Mouse (Mus musculus) MEL (cell line): ENCODE measurements around the gene Cox6b2. TPM values are rescaled to one million over a fixed set of nuclear protein-coding genes. Genes with fewer than 3 reads are reported as not detected.

Experiments used
- DNase-seq: peaks from one replicate; pipeline ENCODE4 v3.0.0; 2011; ENCODE audit warnings: low read depth, low spot score
- H3K27ac ChIP-seq: 2 replicates; pipeline ENCODE4 v1.5.1; 2012; ENCODE audit warnings: low read depth, mild to moderate bottlenecking, control low read depth, low read length, moderate library complexity; ENCODE audit not compliant: control insufficient read depth
- H3K27me3 ChIP-seq, 2 experiments: fragments of 150-350 bp in 1 of 2; sonication (generic) in 1 of 2; 2 replicates each; pipeline ENCODE4 v1.6.1; 2012; ENCODE audit warnings: low read length in 2 of 2, mild to moderate bottlenecking in 2 of 2, improper control_type of control experiment in 1 of 2, moderate library complexity in 1 of 2; ENCODE audit not compliant: insufficient read depth in 2 of 2, control insufficient read depth in 1 of 2
- H3K36me3 ChIP-seq, 2 experiments: 2 replicates each; pipeline ENCODE4 v1.6.1; 2012 to 2014; ENCODE audit warnings: low read length in 2 of 2, improper control_type of control experiment in 1 of 2, inconsistent platforms in 1 of 2, mild to moderate bottlenecking in 1 of 2; ENCODE audit not compliant: insufficient read depth in 2 of 2, control insufficient read depth in 1 of 2
- H3K4me1 ChIP-seq, 2 experiments: fragments of 150-350 bp in 1 of 2; sonication (generic) in 1 of 2; 2 replicates each; pipeline ENCODE4 v1.6.1; 2012; ENCODE audit warnings: low read length in 2 of 2, improper control_type of control experiment in 1 of 2, mild to moderate bottlenecking in 1 of 2; ENCODE audit not compliant: insufficient read depth in 2 of 2, control insufficient read depth in 1 of 2
- H3K4me3 ChIP-seq, 2 experiments: fragments of 150-350 bp in 1 of 2; sonication (generic) in 1 of 2; 2 replicates each; pipeline ENCODE4 v1.5.1; 2012; ENCODE audit warnings: low read depth in 2 of 2, low read length in 2 of 2, mild to moderate bottlenecking in 2 of 2, moderate library complexity in 2 of 2, control low read depth in 1 of 2, improper control_type of control experiment in 1 of 2; ENCODE audit not compliant: control insufficient read depth in 1 of 2, insufficient read depth in 1 of 2
- H3K79me2 ChIP-seq: 2 replicates; pipeline ENCODE4 v1.6.1; 2012; ENCODE audit warnings: mild to moderate bottlenecking, low read length, moderate library complexity; ENCODE audit not compliant: control insufficient read depth, poor library complexity, insufficient read depth
- H3K9ac ChIP-seq: 2 replicates; pipeline ENCODE4 v1.6.1; 2012; ENCODE audit warnings: low read depth, mild to moderate bottlenecking, control low read depth, low read length, moderate library complexity; ENCODE audit not compliant: control insufficient read depth, poor library complexity, severe bottlenecking
- H3K9me3 ChIP-seq: fragments of 150-350 bp; sonication (generic); replicated peaks from 2 replicates; pipeline ENCODE4 v1.6.1; 2012; ENCODE audit warnings: mild to moderate bottlenecking, low read length, improper control_type of control experiment, moderate library complexity; ENCODE audit not compliant: insufficient read depth
- CHD1 ChIP-seq: IDR thresholded peaks from 2 replicates; pipeline ENCODE4 v1.6.1; 2012; ENCODE audit warnings: low read depth, mild to moderate bottlenecking, inconsistent platforms, low read length, improper control_type of control experiment
- CTCF ChIP-seq, 3 experiments: IDR thresholded peaks in 2 of 3; conservative IDR thresholded peaks in 1 of 3; 2 replicates each; pipeline ENCODE4 v1.5.1; 2011 to 2012; ENCODE audit warnings: low read length in 3 of 3, low read depth in 2 of 3, mild to moderate bottlenecking in 2 of 3, improper control_type of control experiment in 1 of 3, inconsistent platforms in 1 of 3, mixed read lengths in 1 of 3, moderate library complexity in 1 of 3; ENCODE audit not compliant: control insufficient read depth in 1 of 3, insufficient read depth in 1 of 3, poor library complexity in 1 of 3, severe bottlenecking in 1 of 3
- EP300 ChIP-seq, 2 experiments: IDR thresholded peaks; 2 replicates each; pipeline ENCODE4 v1.6.1; 2011; ENCODE audit warnings: improper control_type of control experiment in 2 of 2, low read length in 2 of 2, low read depth in 1 of 2, mild to moderate bottlenecking in 1 of 2
- ETS1 ChIP-seq: IDR thresholded peaks from 2 replicates; pipeline ENCODE4 v1.6.1; 2012; ENCODE audit warnings: low read depth, mild to moderate bottlenecking, inconsistent platforms, low read length, improper control_type of control experiment, moderate library complexity
- GABPA ChIP-seq: IDR thresholded peaks from 2 replicates; pipeline ENCODE4 v1.6.1; 2012; ENCODE audit warnings: low read depth, mild to moderate bottlenecking, inconsistent platforms, low read length, improper control_type of control experiment, moderate library complexity
- JUND ChIP-seq: IDR thresholded peaks from 2 replicates; pipeline ENCODE4 v1.6.1; 2011; ENCODE audit warnings: low read depth, mild to moderate bottlenecking, improper control_type of control experiment, low read length
- MAX ChIP-seq: IDR thresholded peaks from 2 replicates; pipeline ENCODE4 v1.6.1; 2011; ENCODE audit warnings: low read length, improper control_type of control experiment
- MAZ ChIP-seq: IDR thresholded peaks from 2 replicates; pipeline ENCODE4 v1.6.1; 2012; ENCODE audit warnings: low read depth, mild to moderate bottlenecking, inconsistent platforms, low read length, improper control_type of control experiment
- MYB ChIP-seq: IDR thresholded peaks from 2 replicates; pipeline ENCODE4 v1.6.1; 2011; ENCODE audit warnings: mild to moderate bottlenecking, low read depth, low read length, improper control_type of control experiment
- NRF1 ChIP-seq: IDR thresholded peaks from 2 replicates; pipeline ENCODE4 v1.6.1; 2014; ENCODE audit warnings: low read depth, mild to moderate bottlenecking, inconsistent platforms, low read length, improper control_type of control experiment, moderate library complexity; ENCODE audit not compliant: poor library complexity, insufficient read depth, severe bottlenecking
- POLR2A ChIP-seq, 2 experiments: IDR thresholded peaks; 2 replicates each; pipeline ENCODE4 v1.6.1; 2011 to 2012; ENCODE audit warnings: low read length in 2 of 2, mild to moderate bottlenecking in 2 of 2, control low read depth in 1 of 2, improper control_type of control experiment in 1 of 2, low read depth in 1 of 2, moderate library complexity in 1 of 2; ENCODE audit not compliant: control insufficient read depth in 1 of 2, insufficient read depth in 1 of 2, poor library complexity in 1 of 2
- POLR2AphosphoS5 ChIP-seq: IDR thresholded peaks from 2 replicates; pipeline ENCODE4 v1.6.1; 2012; ENCODE audit warnings: low read depth, borderline replicate concordance, mild to moderate bottlenecking, inconsistent platforms, low read length, moderate library complexity, mixed read lengths
- RAD21 ChIP-seq: IDR thresholded peaks from 2 replicates; pipeline ENCODE4 v1.6.1; 2011; ENCODE audit warnings: mild to moderate bottlenecking, low read depth, low read length, improper control_type of control experiment
- RCOR1 ChIP-seq: IDR thresholded peaks from 2 replicates; pipeline ENCODE4 v1.6.1; 2012; ENCODE audit warnings: low read depth, mild to moderate bottlenecking, inconsistent platforms, low read length, improper control_type of control experiment
- SIN3A ChIP-seq: IDR thresholded peaks from 2 replicates; pipeline ENCODE4 v1.6.1; 2012; ENCODE audit warnings: low read length, improper control_type of control experiment, inconsistent platforms
- SMC3 ChIP-seq: IDR thresholded peaks from 2 replicates; pipeline ENCODE4 v1.6.1; 2011; ENCODE audit warnings: low read depth, low read length, improper control_type of control experiment
- UBTF ChIP-seq: IDR thresholded peaks from 2 replicates; pipeline ENCODE4 v1.6.1; 2012; ENCODE audit warnings: low read depth, mild to moderate bottlenecking, inconsistent platforms, low read length, improper control_type of control experiment, moderate library complexity, borderline replicate concordance; ENCODE audit not compliant: insufficient read depth
- USF2 ChIP-seq, 2 experiments: IDR thresholded peaks; 2 replicates each; pipeline ENCODE4 v1.6.1; 2011 to 2012; ENCODE audit warnings: improper control_type of control experiment in 2 of 2, low read length in 2 of 2, borderline replicate concordance in 1 of 2, inconsistent platforms in 1 of 2, low read depth in 1 of 2, mild to moderate bottlenecking in 1 of 2; ENCODE audit not compliant: insufficient read depth in 1 of 2
- ZMIZ1 ChIP-seq: IDR thresholded peaks from 2 replicates; pipeline ENCODE4 v1.6.1; 2012; ENCODE audit warnings: low read depth, mild to moderate bottlenecking, inconsistent platforms, low read length, improper control_type of control experiment, moderate library complexity
- polyA plus RNA-seq, 2 experiments: library from polyadenylated mRNA; stranded (reverse) in 1 of 2; unstranded in 1 of 2; fragments of >175 nt in 1 of 2; fragments of >200 nt in 1 of 2; gene quantifications; 2 replicates each; pipeline versions ENCODE4 v1.2.1 to v1.2.4; 2012; ENCODE audit warnings: low replicate concordance in 2 of 2, low read depth in 1 of 2; ENCODE audit not compliant: insufficient read length in 2 of 2, insufficient read depth in 1 of 2, missing spikeins in 1 of 2
- total RNA-seq: library from RNA; depleted of rRNA; stranded (reverse); fragments of 300-350 nt; gene quantifications from 2 replicates; pipeline ENCODE4 v1.2.3, GENCODE M21; 2012

Cox6b2 gene
- total and polyA plus RNA-seq, 3 experiments: 8.7 to 36.3 TPM; not detected in 1

DNA sequence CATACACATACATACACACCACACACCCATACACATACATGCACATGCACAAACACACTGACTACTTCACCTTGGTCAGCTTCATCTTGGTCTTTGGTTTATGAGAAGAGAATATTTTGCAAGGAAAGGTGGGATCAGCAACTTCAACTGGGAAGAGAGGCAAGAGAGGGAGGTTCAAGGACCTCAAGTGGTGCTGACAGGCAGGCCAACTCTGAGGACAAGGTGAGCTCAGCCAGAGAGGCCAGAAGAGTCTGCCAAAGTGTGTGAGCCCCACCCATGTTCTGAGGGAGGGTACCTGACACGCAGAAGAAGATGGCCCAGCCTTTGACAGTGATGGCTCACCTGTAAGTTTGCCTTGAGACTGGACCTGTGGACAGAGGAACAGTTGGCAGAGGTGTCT, 6.8 kb upstream of the Cox6b2 start:
- no peaks in the 10 kb centered on the region for H3K36me3 ChIP-seq
- DNase-seq: no peak
- no peaks in the 10 kb centered on the region for H3K79me2 ChIP-seq
- H3K27me3 ChIP-seq: peaks cover 0 to 2% of the 10 kb centered on the region in 2 experiments; a peak in 3 of 4 replicates
- TF ChIP-seq MYB (no peak), CHD1 (no peak), SMC3 (no peak), EP300 (IDR thresholded peaks at IDR 0.05; ENCODE audit: low read depth in 1 of 2, low read length in 2 of 2) (no peak), MAX (no peak), NRF1 (no peak), RCOR1 (no peak), ZMIZ1 (no peak), UBTF (no peak), SIN3A (no peak), POLR2A (IDR thresholded peaks at IDR 0.05; ENCODE audit: control insufficient read depth in 1 of 2, insufficient read depth in 1 of 2, low read depth in 1 of 2, low read length in 2 of 2, poor library complexity in 1 of 2) (no peak)
- TF ChIP-seq, all 39 proteins: peak for 0
- H3K4me3 ChIP-seq: no peak overlapping the region
- no peaks in the 10 kb centered on the region for H3K9me3 ChIP-seq
- no peak overlapping the region for H3K27ac ChIP-seq
- H3K4me1 ChIP-seq: no peaks in the 10 kb centered on the region
- no peak overlapping the region for H3K9ac ChIP-seq

DNA sequence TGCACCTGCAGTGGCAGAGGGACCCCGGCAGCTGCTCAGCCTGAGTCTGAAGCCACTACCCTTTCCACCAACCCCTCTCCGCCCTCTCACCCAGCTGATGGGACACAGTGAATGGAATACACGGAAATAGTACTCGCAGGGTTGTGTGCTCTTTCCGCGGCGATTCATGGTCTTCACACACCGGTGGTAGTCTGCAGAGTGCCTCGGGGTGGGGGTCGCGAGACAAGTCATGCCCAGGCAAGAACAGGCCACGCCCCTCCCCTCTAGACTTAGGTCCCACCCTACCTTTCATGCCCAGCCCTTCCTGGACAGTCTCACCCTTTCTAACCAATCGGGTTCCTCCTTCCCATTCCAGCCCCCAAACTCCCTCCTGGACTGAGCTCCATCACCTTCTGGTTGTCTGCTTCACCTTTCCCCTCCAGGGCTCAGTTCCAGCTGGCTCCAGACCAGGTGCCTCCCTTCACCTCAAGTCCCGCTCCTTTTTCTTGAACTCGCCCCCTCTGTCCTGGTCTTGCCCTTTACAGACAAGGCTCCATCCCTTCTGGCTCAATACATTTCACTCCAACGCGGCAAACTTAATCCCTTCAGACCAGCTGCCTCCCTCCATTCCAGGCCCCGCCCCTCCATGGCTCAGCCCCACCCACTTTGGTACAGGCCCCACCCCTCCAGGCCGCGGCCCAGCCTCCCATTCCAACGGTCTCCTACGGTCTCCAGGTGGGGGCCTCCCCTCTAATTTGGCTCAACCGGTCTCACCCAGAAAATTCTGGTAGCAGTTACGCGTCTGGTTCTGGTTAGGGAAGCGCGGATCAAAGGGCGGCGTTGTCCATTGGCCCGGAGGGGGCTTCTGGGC, 698 bp downstream of the Cox6b2 start:
- DNase-seq: peak; percentile 79
- Histone ChIP-seq H3K4me1 (peaks cover 0 to 13% of the 10 kb centered on the region in 2 experiments; a peak in 3 of 4 replicates), H3K27me3 (no peaks in the 10 kb centered on the region), H3K27ac (peak overlapping the region; percentile 33), H3K36me3 (no peaks in the 10 kb centered on the region), H3K9me3 (no peaks in the 10 kb centered on the region)
- TF ChIP-seq MAZ (no peak), JUND (no peak), GABPA (no peak), CTCF (IDR thresholded peaks at IDR 0.05 in 2 of 3, conservative IDR thresholded peaks at IDR 0.05 in 1 of 3; ENCODE audit: control insufficient read depth in 1 of 3, insufficient read depth in 1 of 3, low read depth in 2 of 3, low read length in 3 of 3, poor library complexity in 1 of 3, severe bottlenecking in 1 of 3) (no peak), USF2 (IDR thresholded peaks at IDR 0.05; ENCODE audit: borderline replicate concordance in 1 of 2, insufficient read depth in 1 of 2, low read depth in 1 of 2, low read length in 2 of 2) (no peak), POLR2AphosphoS5 (peak; percentile 80; the same call in 1 of the 2 replicates), ETS1 (no peak), RAD21 (no peak)
- TF ChIP-seq, all 39 proteins: peak for 1
- Histone ChIP-seq H3K9ac (peak overlapping the region; percentile 65), H3K4me3 (peak overlapping the region; percentile 60 to 94), H3K79me2 (no peaks in the 10 kb centered on the region; the same call in 1 of the 2 replicates)
